Mouse (Mus musculus) CH12.LX (cell line): ENCODE data around the gene Gpm6a. TPM values are rescaled to one million over a fixed set of nuclear protein-coding genes. Genes with fewer than 3 reads are reported as not detected.

Experiments used
- DNase-seq: peaks from one replicate; pipeline ENCODE4 v3.0.0-alpha.2; 2013; ENCODE audit errors: extremely low read depth
- H3K27ac ChIP-seq: 2 replicates; pipeline ENCODE4 v1.5.1; 2012; ENCODE audit warnings: low read depth, mild to moderate bottlenecking, control low read depth, moderate library complexity; ENCODE audit not compliant: insufficient read depth
- H3K27me3 ChIP-seq: replicated peaks from 2 replicates; pipeline ENCODE3; 2012; ENCODE audit warnings: inconsistent platforms
- H3K36me3 ChIP-seq, 2 experiments: replicated peaks in 1 of 2; 2 replicates each; pipeline versions ENCODE3 to v1.6.1; 2012; ENCODE audit warnings: inconsistent platforms in 1 of 2, low read length in 1 of 2, mild to moderate bottlenecking in 1 of 2, mixed read lengths in 1 of 2, moderate library complexity in 1 of 2; ENCODE audit not compliant: control insufficient read depth in 1 of 2, insufficient read depth in 1 of 2
- H3K4me1 ChIP-seq, 2 experiments: 2 replicates each; pipeline ENCODE4 v1.6.1; 2012; ENCODE audit warnings: inconsistent platforms in 1 of 2, moderate library complexity in 1 of 2; ENCODE audit not compliant: insufficient read depth in 2 of 2, control insufficient read depth in 1 of 2
- H3K4me2 ChIP-seq: 2 replicates; pipeline ENCODE4 v1.6.1; 2012; ENCODE audit warnings: low read depth, mild to moderate bottlenecking, control low read depth; ENCODE audit not compliant: poor library complexity, insufficient read depth, severe bottlenecking
- H3K4me3 ChIP-seq, 3 experiments: fragments of 150-350 bp in 1 of 3; sonication (generic) in 1 of 3; replicated peaks in 1 of 3; 2 replicates each; pipeline versions ENCODE3 to v1.5.1; 2011 to 2012; ENCODE audit warnings: low read depth in 2 of 3, low read length in 2 of 3, mild to moderate bottlenecking in 2 of 3, moderate library complexity in 2 of 3, control low read depth in 1 of 3, improper control_type of control experiment in 1 of 3, inconsistent platforms in 1 of 3, mixed read lengths in 1 of 3; ENCODE audit not compliant: poor library complexity in 1 of 3
- H3K79me2 ChIP-seq: replicated peaks from 2 replicates; pipeline ENCODE4 v1.6.1; 2012; ENCODE audit warnings: mild to moderate bottlenecking, moderate library complexity; ENCODE audit not compliant: control insufficient read depth, poor library complexity, insufficient read depth, severe bottlenecking; ENCODE audit errors: extremely low read depth
- H3K9ac ChIP-seq: 2 replicates; pipeline ENCODE4 v1.6.1; 2012; ENCODE audit warnings: low read depth, mild to moderate bottlenecking, control low read depth, moderate library complexity; ENCODE audit not compliant: insufficient read depth
- H3K9me3 ChIP-seq: replicated peaks from 2 replicates; pipeline ENCODE3; 2012; ENCODE audit warnings: low read length, inconsistent platforms, mixed read lengths
- BHLHE40 ChIP-seq: IDR thresholded peaks from 2 replicates; pipeline ENCODE4 v1.6.1; 2011; ENCODE audit warnings: mild to moderate bottlenecking, low read depth, low read length, improper control_type of control experiment
- CTCF ChIP-seq, 2 experiments: IDR thresholded peaks in 1 of 2; conservative IDR thresholded peaks in 1 of 2; 2 replicates each; pipeline ENCODE4 v1.5.1; 2011 to 2012; ENCODE audit warnings: low read depth in 2 of 2, low read length in 2 of 2, improper control_type of control experiment in 1 of 2, inconsistent platforms in 1 of 2, mild to moderate bottlenecking in 1 of 2, moderate library complexity in 1 of 2
- ELF1 ChIP-seq: IDR thresholded peaks from 2 replicates; pipeline ENCODE4 v1.6.1; 2014; ENCODE audit warnings: low read depth, mild to moderate bottlenecking, inconsistent platforms, low read length, improper control_type of control experiment
- EP300 ChIP-seq: IDR thresholded peaks from 2 replicates; pipeline ENCODE4 v1.6.1; 2011; ENCODE audit warnings: low read length, improper control_type of control experiment
- ETS1 ChIP-seq: conservative IDR thresholded peaks from 2 replicates; pipeline ENCODE4 v1.6.1; 2012; ENCODE audit warnings: low read depth, mild to moderate bottlenecking, inconsistent platforms, low read length, improper control_type of control experiment, moderate library complexity
- GABPA ChIP-seq: IDR thresholded peaks from 2 replicates; pipeline ENCODE4 v1.6.1; 2012; ENCODE audit warnings: low read depth, low read length, improper control_type of control experiment, inconsistent platforms; ENCODE audit not compliant: insufficient replicate concordance
- HCFC1 ChIP-seq: IDR thresholded peaks from 2 replicates; pipeline ENCODE4 v1.6.1; 2012; ENCODE audit warnings: low read depth, mild to moderate bottlenecking, inconsistent platforms, low read length, improper control_type of control experiment
- KAT2A ChIP-seq: IDR thresholded peaks from 2 replicates; pipeline ENCODE4 v1.6.1; 2012; ENCODE audit warnings: low read length, improper control_type of control experiment, inconsistent platforms; ENCODE audit not compliant: insufficient replicate concordance
- MAX ChIP-seq: IDR thresholded peaks from 2 replicates; pipeline ENCODE4 v1.6.1; 2011; ENCODE audit warnings: low read length, improper control_type of control experiment
- MAZ ChIP-seq: IDR thresholded peaks from 2 replicates; pipeline ENCODE4 v1.6.1; 2012; ENCODE audit warnings: low read depth, mild to moderate bottlenecking, inconsistent platforms, low read length, improper control_type of control experiment, moderate library complexity
- MEF2A ChIP-seq: IDR thresholded peaks from 2 replicates; pipeline ENCODE4 v1.6.1; 2014; ENCODE audit warnings: low read depth, mild to moderate bottlenecking, inconsistent platforms, low read length, improper control_type of control experiment, borderline replicate concordance
- MXI1 ChIP-seq: IDR thresholded peaks from 2 replicates; pipeline ENCODE4 v1.6.1; 2011; ENCODE audit warnings: mild to moderate bottlenecking, low read depth, low read length, improper control_type of control experiment
- MYC ChIP-seq: IDR thresholded peaks from 2 replicates; pipeline ENCODE4 v1.6.1; 2011; ENCODE audit warnings: low read depth, mild to moderate bottlenecking, improper control_type of control experiment, low read length
- NRF1 ChIP-seq: IDR thresholded peaks from 2 replicates; pipeline ENCODE4 v1.6.1; 2014; ENCODE audit warnings: low read depth, mild to moderate bottlenecking, inconsistent platforms, low read length, improper control_type of control experiment, moderate library complexity
- RCOR1 ChIP-seq: conservative IDR thresholded peaks from 2 replicates; pipeline ENCODE4 v1.6.1; 2012; ENCODE audit warnings: low read depth, mild to moderate bottlenecking, inconsistent platforms, low read length, improper control_type of control experiment
- SMC3 ChIP-seq: IDR thresholded peaks from 2 replicates; pipeline ENCODE4 v1.6.1; 2011; ENCODE audit warnings: low read depth, low read length, improper control_type of control experiment
- TBP ChIP-seq: conservative IDR thresholded peaks from 2 replicates; pipeline ENCODE4 v1.6.1; 2011; ENCODE audit warnings: low read depth, low read length, improper control_type of control experiment
- ZC3H11A ChIP-seq: IDR thresholded peaks from 2 replicates; pipeline ENCODE4 v1.6.1; 2012; ENCODE audit warnings: low read depth, mild to moderate bottlenecking, inconsistent platforms, low read length, improper control_type of control experiment
- dilution Hi-C: fragments of 300-500 bp; cut with MboI; formaldehyde crosslinking; loops from 2 replicates; pipeline ENCODE4 v1.14.3; 2020; ENCODE audit warnings: low sequenced_read_pairs; ENCODE audit not compliant: extremely low pct_unique_long_range_greater_than_20kb, extremely low pct_ligation_motif_present
- in situ Hi-C: fragments of 300-500 bp; cut with MboI; formaldehyde crosslinking; loops from 3 replicates; pipeline ENCODE4 v1.14.3; 2019; ENCODE audit warnings: low sequenced_read_pairs, low pct_ligation_motif_present, low pct_unique_long_range_greater_than_20kb, mixed read lengths
- polyA plus RNA-seq: library from polyadenylated mRNA; unstranded; fragments of >175 nt; gene quantifications from 2 replicates; pipeline ENCODE4 v1.2.1, GENCODE M21; 2012; ENCODE audit warnings: low read depth; ENCODE audit not compliant: insufficient read length
- total RNA-seq, 2 experiments: library from RNA; depleted of rRNA; stranded (reverse); fragments of 300-350 nt in 1 of 2; fragments of >200 nt in 1 of 2; gene quantifications; 2 replicates each; pipeline ENCODE4 v1.2.3; 2012 to 2014

The Gpm6a gene
- total RNA-seq (2012; rRNA removed) = 6.4 and 8.3 TPM in 2 replicates
- 20.5 and 21.9 TPM in 2 replicates for total RNA-seq (2014; rRNA removed)
- polyA plus RNA-seq = 5.5 and 5.8 TPM in 2 replicates

GRCm38 (mm10) chr8:54954741-54955455, at the start of gene Gpm6a:
Gpm6a (plus strand) TSS chr8:54954843.
- DNase-seq = no peak
- in situ Hi-C loops = no loop called here
- no peak within 1 kb of the TSS for H3K4me2 ChIP-seq

GRCm38 (mm10) chr8:54912891-54913290, 41.8 kb upstream of the Gpm6a start:
- dilution Hi-C loops (no loop called here), in situ Hi-C loops (no loop called here)
- Histone ChIP-seq H3K4me2 (no peak overlapping the region), H3K27me3 (no peaks in the 10 kb centered on the region), H3K36me3 (peaks cover 0 to under 1% of the 10 kb centered on the region in 2 experiments), H3K4me3 (no peak overlapping the region), H3K4me1 (no peaks in the 10 kb centered on the region), H3K9me3 (no peaks in the 10 kb centered on the region), H3K27ac (no peak overlapping the region), H3K9ac (no peak overlapping the region), H3K79me2 (no peaks in the 10 kb centered on the region)
- DNase-seq = no peak
- TF ChIP-seq GABPA = no peak
- no peak for TF ChIP-seq MAZ
- no peak for TF ChIP-seq MAX
- no peak for TF ChIP-seq ZC3H11A
- TF ChIP-seq KAT2A = no peak
- TF ChIP-seq TBP = no peak
- no peak for TF ChIP-seq MYC

More at GRCm38 (mm10) chr8:54954741-54955455, at the start of gene Gpm6a:
- no peaks in the 10 kb centered on the region for H3K79me2 ChIP-seq
- no peaks in the 10 kb centered on the region for H3K36me3 ChIP-seq
- no peaks in the 10 kb centered on the region for H3K9me3 ChIP-seq
- H3K4me1 ChIP-seq = no peaks in the 10 kb centered on the region
- no peak within 1 kb of the TSS for H3K9ac ChIP-seq
- no peaks in the 10 kb centered on the region for H3K27me3 ChIP-seq
- H3K4me3 ChIP-seq = no peak within 1 kb of the TSS
- dilution Hi-C loops = no loop called here
- TF ChIP-seq MEF2A (no peak), CTCF (conservative IDR thresholded peaks at IDR 0.05 in 1 of 2, IDR thresholded peaks at IDR 0.05 in 1 of 2; ENCODE audit: low read depth in 2 of 2, low read length in 2 of 2) (no peak), RCOR1 (no peak), BHLHE40 (no peak), EP300 (no peak), MXI1 (no peak), ELF1 (no peak), SMC3 (no peak), MAZ (no peak), NRF1 (no peak), MAX (no peak), HCFC1 (no peak), ETS1 (no peak), MYC (no peak)
- TF ChIP-seq, all 38 proteins: peak for 0
- no peak within 1 kb of the TSS for H3K27ac ChIP-seq
